Mouse (Mus musculus): ENCODE data around the gene Acad12. TPM values are rescaled to one million over a fixed set of nuclear protein-coding genes. Genes with fewer than 3 reads are reported as not detected.
"Not testable (repeated sequence)": the region's sequence is repeated elsewhere in the genome, so short reads cannot be mapped to it uniquely, and the experiment has no call there.

Acad12 gene
- polyA plus RNA-seq, 1 experiment: 5.3 TPM

- peak; percentile 44 to 71 for DNase-seq
- 2% methylated on average over 2 of the region's 2 CpGs for WGBS
- no peaks in the 10 kb centered on the region; the same call in 1 of the 2 replicates for H3K4me1 ChIP-seq (ENCODE audit: control insufficient read depth, insufficient read depth, low read length)
- no peak for TF ChIP-seq POLR2A (IDR thresholded peaks at IDR 0.05; ENCODE audit: borderline replicate concordance, insufficient read depth, low read length)
- TF ChIP-seq CTCF (IDR thresholded peaks at IDR 0.05; ENCODE audit: borderline replicate concordance, insufficient read depth, low read depth, low read length): peak; percentile 71
- H3K27ac ChIP-seq (ENCODE audit: insufficient read depth, low read length): no peak overlapping the region
- no peak overlapping the region for H3K4me3 ChIP-seq (replicated peaks; ENCODE audit: insufficient read depth, low read depth, low read length)
- H3K27me3 ChIP-seq (ENCODE audit: control insufficient read depth, insufficient read depth, low read length): no peaks in the 10 kb centered on the region
Measured at GRCm38 (mm10) chr5:121606151-121606550, 12.6 kb downstream of the Acad12 start.

GRCm38 (mm10) chr5:121603815-121604214 lies 14.9 kb downstream of the Acad12 start:
- not testable (repeated sequence) for H3K27me3 ChIP-seq (ENCODE audit: control insufficient read depth, insufficient read depth, low read length); H3K27ac ChIP-seq (ENCODE audit: insufficient read depth, low read length); H3K4me3 ChIP-seq (replicated peaks; ENCODE audit: insufficient read depth, low read depth, low read length); DNase-seq; H3K4me1 ChIP-seq (ENCODE audit: control insufficient read depth, insufficient read depth, low read length)
- 75% methylated on average over 1 of the region's 1 CpGs for WGBS

- TF ChIP-seq POLR2A (IDR thresholded peaks at IDR 0.05; ENCODE audit: borderline replicate concordance, insufficient read depth, low read length): no peak
- peak; percentile 98 for TF ChIP-seq CTCF (IDR thresholded peaks at IDR 0.05; ENCODE audit: borderline replicate concordance, insufficient read depth, low read depth, low read length)
- 45% methylated on average over 9 of the region's 9 CpGs for WGBS
- Histone ChIP-seq H3K4me3 (replicated peaks; ENCODE audit: insufficient read depth, low read depth, low read length) (no peak overlapping the region), H3K4me1 (ENCODE audit: control insufficient read depth, insufficient read depth, low read length) (no peaks in the 10 kb centered on the region), H3K27me3 (ENCODE audit: control insufficient read depth, insufficient read depth, low read length) (no peaks in the 10 kb centered on the region), H3K27ac (ENCODE audit: insufficient read depth, low read length) (no peak overlapping the region)
- peak; percentile 81 to 88 for DNase-seq
Measured at GRCm38 (mm10) chr5:121601547-121602299, 17.0 kb downstream of the Acad12 start.

GRCm38 (mm10) chr5:121598871-121599610 lies 19.7 kb downstream of the Acad12 start:
- Histone ChIP-seq H3K27ac (ENCODE audit: insufficient read depth, low read length) (no peak overlapping the region), H3K4me3 (replicated peaks; ENCODE audit: insufficient read depth, low read depth, low read length) (no peak overlapping the region), H3K27me3 (ENCODE audit: control insufficient read depth, insufficient read depth, low read length) (no peaks in the 10 kb centered on the region), H3K4me1 (ENCODE audit: control insufficient read depth, insufficient read depth, low read length) (no peaks in the 10 kb centered on the region)
- TF ChIP-seq POLR2A (IDR thresholded peaks at IDR 0.05; ENCODE audit: borderline replicate concordance, insufficient read depth, low read length): no peak
- no peak for TF ChIP-seq CTCF (IDR thresholded peaks at IDR 0.05; ENCODE audit: borderline replicate concordance, insufficient read depth, low read depth, low read length)
- 73% methylated on average over 13 of the region's 13 CpGs for WGBS
- DNase-seq: no peak

GRCm38 (mm10) chr5:121597991-121598537 lies 20.7 kb downstream of the Acad12 start:
- no peak for DNase-seq
- WGBS: 77% methylated on average over 7 of the region's 7 CpGs
- Histone ChIP-seq H3K27ac (ENCODE audit: insufficient read depth, low read length) (no peak overlapping the region), H3K4me3 (replicated peaks; ENCODE audit: insufficient read depth, low read depth, low read length) (no peak overlapping the region), H3K4me1 (ENCODE audit: control insufficient read depth, insufficient read depth, low read length) (no peaks in the 10 kb centered on the region), H3K27me3 (ENCODE audit: control insufficient read depth, insufficient read depth, low read length) (no peaks in the 10 kb centered on the region)
- TF ChIP-seq POLR2A (IDR thresholded peaks at IDR 0.05; ENCODE audit: borderline replicate concordance, insufficient read depth, low read length) (no peak), CTCF (IDR thresholded peaks at IDR 0.05; ENCODE audit: borderline replicate concordance, insufficient read depth, low read depth, low read length) (no peak)

DNA sequence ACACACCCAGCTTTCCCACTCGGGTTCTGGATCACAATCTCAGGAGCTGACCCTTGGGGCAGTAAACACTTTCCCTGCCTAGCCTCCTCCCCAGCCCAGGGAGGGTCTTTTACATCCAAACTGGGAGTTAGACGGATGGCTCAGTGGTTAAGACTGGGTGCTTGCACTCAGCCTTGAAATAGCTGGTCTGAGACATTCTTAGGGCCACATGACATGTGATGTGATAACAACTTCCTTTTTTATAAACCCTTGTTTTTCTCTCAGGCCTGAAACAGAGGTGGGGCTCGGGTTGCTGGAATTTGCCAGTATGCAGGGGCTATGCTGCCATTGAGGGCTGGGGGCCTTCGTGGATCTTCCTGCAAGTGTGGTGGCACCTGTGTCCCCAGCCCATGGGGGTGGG lies 21.4 kb downstream of the Acad12 start:
- H3K27me3 ChIP-seq (ENCODE audit: control insufficient read depth, insufficient read depth, low read length): no peaks in the 10 kb centered on the region
- TF ChIP-seq POLR2A (IDR thresholded peaks at IDR 0.05; ENCODE audit: borderline replicate concordance, insufficient read depth, low read length): no peak
- no peak for TF ChIP-seq CTCF (IDR thresholded peaks at IDR 0.05; ENCODE audit: borderline replicate concordance, insufficient read depth, low read depth, low read length)
- H3K4me1 ChIP-seq (ENCODE audit: control insufficient read depth, insufficient read depth, low read length): no peaks in the 10 kb centered on the region
- no peak for DNase-seq
- no peak overlapping the region for H3K4me3 ChIP-seq (replicated peaks; ENCODE audit: insufficient read depth, low read depth, low read length)
- H3K27ac ChIP-seq (ENCODE audit: insufficient read depth, low read length): no peak overlapping the region
- WGBS: 71% methylated on average over 4 of the region's 4 CpGs

DNA sequence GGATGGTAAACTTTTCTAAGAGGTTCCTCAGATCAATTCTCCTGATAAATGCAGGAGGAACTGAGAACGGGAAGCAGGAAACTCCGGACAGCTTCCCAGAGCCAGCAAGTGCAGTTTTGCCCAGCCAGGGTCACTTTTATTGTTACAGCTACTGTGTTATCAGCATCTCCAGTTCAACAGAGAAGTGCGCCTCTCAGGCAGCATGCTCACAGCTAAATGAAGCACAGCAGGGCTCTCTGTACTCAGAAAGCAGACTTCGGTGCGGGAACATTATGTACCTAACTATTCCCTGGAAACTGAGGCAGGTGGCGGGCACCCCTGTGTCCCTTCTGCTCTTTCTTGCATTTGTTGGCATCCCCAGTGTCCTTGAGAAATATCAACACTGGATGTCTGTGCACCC lies 22.5 kb downstream of the Acad12 start:
- H3K4me1 ChIP-seq (ENCODE audit: control insufficient read depth, insufficient read depth, low read length): no peaks in the 10 kb centered on the region
- no peak for TF ChIP-seq CTCF (IDR thresholded peaks at IDR 0.05; ENCODE audit: borderline replicate concordance, insufficient read depth, low read depth, low read length)
- TF ChIP-seq POLR2A (IDR thresholded peaks at IDR 0.05; ENCODE audit: borderline replicate concordance, insufficient read depth, low read length): no peak
- DNase-seq: no peak
- H3K27ac ChIP-seq (ENCODE audit: insufficient read depth, low read length): no peak overlapping the region
- no peaks in the 10 kb centered on the region for H3K27me3 ChIP-seq (ENCODE audit: control insufficient read depth, insufficient read depth, low read length)
- WGBS: 77% methylated on average over 6 of the region's 6 CpGs
- no peak overlapping the region for H3K4me3 ChIP-seq (replicated peaks; ENCODE audit: insufficient read depth, low read depth, low read length)

DNA sequence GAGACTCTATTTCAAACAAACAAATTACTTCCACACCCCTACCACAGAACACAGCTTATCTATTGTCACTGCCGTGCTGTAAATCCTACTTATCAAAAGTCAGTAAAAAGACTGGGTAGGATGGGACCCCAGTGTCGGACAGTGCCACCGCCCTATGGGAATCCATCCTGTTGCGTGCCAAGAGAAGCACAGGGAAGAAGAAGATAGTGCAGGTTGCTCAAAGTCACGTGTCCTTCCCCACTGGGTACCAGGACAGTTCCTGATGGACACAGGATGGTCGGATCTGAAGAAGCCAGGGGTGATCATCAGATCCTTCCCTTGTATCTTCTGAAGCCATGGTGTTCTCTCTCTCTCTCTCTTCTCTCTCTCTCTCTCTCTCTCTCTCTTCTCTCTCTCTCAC lies 23.0 kb downstream of the Acad12 start:
- WGBS: 72% methylated on average over 6 of the region's 6 CpGs
- H3K4me3 ChIP-seq (replicated peaks; ENCODE audit: insufficient read depth, low read depth, low read length): no peak overlapping the region
- TF ChIP-seq CTCF (IDR thresholded peaks at IDR 0.05; ENCODE audit: borderline replicate concordance, insufficient read depth, low read depth, low read length) (no peak), POLR2A (IDR thresholded peaks at IDR 0.05; ENCODE audit: borderline replicate concordance, insufficient read depth, low read length) (no peak)
- no peak for DNase-seq
- H3K4me1 ChIP-seq (ENCODE audit: control insufficient read depth, insufficient read depth, low read length): no peaks in the 10 kb centered on the region
- no peaks in the 10 kb centered on the region for H3K27me3 ChIP-seq (ENCODE audit: control insufficient read depth, insufficient read depth, low read length)
- no peak overlapping the region for H3K27ac ChIP-seq (ENCODE audit: insufficient read depth, low read length)
